Mouse (Mus musculus) C2C12 (cell line): ENCODE measurements at regions not wholly inside any gene's neighbourhood (a gene's known extent, or its start where the extent isn't known, plus 50 kb on each side); places are given as distances from the start of the nearest gene placed in this dataset.

Experiments used
- H3K27me3 ChIP-seq: one replicate; pipeline ENCODE4 v1.6.1; 2011; ENCODE audit not compliant: control insufficient read depth, insufficient read depth, insufficient read length
- H3K36me3 ChIP-seq: one replicate; pipeline ENCODE4 v1.6.1; 2011; ENCODE audit not compliant: control insufficient read depth, insufficient read depth
- H3K4me3 ChIP-seq: one replicate; pipeline ENCODE4 v1.5.1; 2011; ENCODE audit warnings: mild to moderate bottlenecking, control low read depth; ENCODE audit not compliant: poor library complexity, insufficient read depth, severe bottlenecking
- H3K79me2 ChIP-seq: one replicate; pipeline ENCODE4 v1.6.1; 2011; ENCODE audit not compliant: control insufficient read depth, insufficient read depth
- H3K79me3 ChIP-seq: one replicate; pipeline ENCODE4 v1.6.1; 2011; ENCODE audit warnings: low read depth, control low read depth
- H3ac ChIP-seq: one replicate; pipeline ENCODE3; 2011; ENCODE audit warnings: low read depth; ENCODE audit not compliant: control insufficient read depth, insufficient read length
- CEBPB ChIP-seq: IDR thresholded peaks from one replicate; pipeline ENCODE4 v1.6.1; 2011; ENCODE audit warnings: low read depth, mild to moderate bottlenecking, control low read depth, moderate library complexity
- CTCF ChIP-seq: IDR thresholded peaks from one replicate; pipeline ENCODE4 v1.5.1; 2011; ENCODE audit not compliant: control insufficient read depth, insufficient read depth, insufficient read length
- FOSL1 ChIP-seq: IDR thresholded peaks from one replicate; pipeline ENCODE4 v1.8.0; 2011; ENCODE audit warnings: mild to moderate bottlenecking, low read length; ENCODE audit not compliant: poor library complexity, insufficient read depth, severe bottlenecking
- MAX ChIP-seq: IDR thresholded peaks from one replicate; pipeline ENCODE4 v1.6.1; 2011; ENCODE audit warnings: mild to moderate bottlenecking, control low read depth
- MYOD1 ChIP-seq: IDR thresholded peaks from one replicate; pipeline ENCODE4 v1.6.1; 2011; ENCODE audit warnings: low read depth; ENCODE audit not compliant: control insufficient read depth, insufficient read length
- MYOG ChIP-seq: IDR thresholded peaks from one replicate; pipeline ENCODE4 v1.6.1; 2011; ENCODE audit not compliant: control insufficient read depth, insufficient read length; ENCODE audit errors: extremely low read depth
- USF1 ChIP-seq: IDR thresholded peaks from one replicate; pipeline ENCODE4 v1.6.1; 2011; ENCODE audit warnings: low read depth, mild to moderate bottlenecking, control low read depth, moderate library complexity

DNA sequence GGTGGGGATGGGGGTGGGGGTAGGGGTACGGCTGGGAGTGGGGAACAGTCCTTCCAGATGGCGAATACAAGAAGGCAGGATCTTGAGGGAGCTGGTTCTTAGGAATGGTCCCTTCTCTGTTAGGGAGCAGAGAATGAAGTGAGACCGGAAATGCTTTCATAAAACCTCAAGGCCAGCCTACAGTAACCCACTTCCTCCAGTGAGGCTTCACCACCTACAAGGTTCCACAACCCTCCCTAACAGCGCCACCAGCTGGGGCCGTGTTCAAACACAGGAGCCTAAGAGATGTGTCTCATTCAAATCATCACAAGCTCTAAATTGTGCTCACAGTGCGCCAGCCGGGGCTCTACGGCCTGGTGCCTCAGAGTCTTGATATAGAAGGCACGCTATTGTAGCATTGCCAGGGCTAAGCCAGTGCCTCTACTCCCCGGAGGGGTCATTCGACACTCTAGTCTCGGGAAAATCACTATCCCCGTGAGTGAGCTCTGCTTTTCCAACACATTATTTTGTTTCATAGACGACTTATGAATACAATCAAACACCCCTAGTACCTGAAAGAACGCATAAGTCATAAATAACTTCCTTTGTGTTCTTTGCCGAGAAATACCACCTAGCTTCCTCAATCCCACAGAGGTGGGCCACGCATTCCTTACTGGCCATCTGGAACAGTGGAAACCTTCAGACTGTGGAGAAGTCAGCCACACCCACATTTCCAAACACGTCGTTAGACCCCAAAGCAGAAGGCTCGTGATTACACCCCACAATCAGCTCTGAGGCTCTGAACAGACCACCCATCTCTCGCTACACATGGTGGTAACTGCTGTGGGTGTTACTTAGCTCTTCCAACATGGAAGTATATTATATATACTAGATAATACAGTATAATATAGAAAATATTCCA, 209.3 kb upstream of the Tgfbr2 start:
- Histone ChIP-seq H3K79me3 (no peaks in the 10 kb centered on the region), H3K36me3 (no peaks in the 10 kb centered on the region), H3K27me3 (no peaks in the 10 kb centered on the region), H3ac (no peak overlapping the region), H3K4me3 (no peak overlapping the region), H3K79me2 (no peaks in the 10 kb centered on the region)
- peak; percentile 57 for TF ChIP-seq CTCF
- TF ChIP-seq MAX: no peak
- TF ChIP-seq CEBPB: no peak

DNA sequence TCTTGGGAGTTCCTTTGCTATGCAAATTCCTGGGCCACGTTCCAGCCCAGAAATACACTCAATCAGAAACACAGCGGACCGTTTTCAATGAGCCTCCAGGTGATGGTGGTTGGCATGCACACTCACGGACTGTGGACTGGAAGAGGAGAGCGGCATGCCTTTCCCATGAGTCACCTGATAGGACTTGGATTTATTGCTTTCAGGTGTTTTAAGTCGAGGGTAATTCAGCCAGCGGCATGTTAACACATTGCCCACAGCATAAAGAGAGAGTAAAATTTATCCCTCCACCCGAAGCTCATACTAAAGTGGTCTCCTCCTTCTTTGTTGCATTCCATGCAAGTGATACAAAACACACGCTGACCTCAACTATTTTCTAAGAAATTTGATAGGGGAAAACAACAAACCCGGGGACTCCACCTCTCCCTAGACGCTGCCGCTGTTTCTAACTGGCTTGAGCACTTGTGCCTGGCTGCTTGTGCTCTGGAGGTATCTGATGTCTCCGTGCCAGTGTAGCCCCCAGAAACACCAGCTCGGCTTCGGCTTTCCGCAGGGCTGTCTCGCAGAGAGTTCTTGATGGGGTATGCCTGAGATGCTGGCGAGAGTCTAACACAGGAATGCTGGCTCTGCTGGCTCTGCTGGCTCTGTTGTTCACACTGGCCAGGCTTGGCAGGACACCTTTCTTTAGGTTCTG, 208.4 kb upstream of the Tgfbr2 start:
- Histone ChIP-seq H3K36me3 (no peaks in the 10 kb centered on the region), H3K27me3 (no peaks in the 10 kb centered on the region), H3K79me3 (no peaks in the 10 kb centered on the region), H3ac (peak overlapping the region; percentile 53), H3K4me3 (peak overlapping the region; percentile 14), H3K79me2 (no peaks in the 10 kb centered on the region)
- TF ChIP-seq USF1: no peak
- TF ChIP-seq MYOG: no peak
- TF ChIP-seq MYOD1: peak; percentile 83
- peak; percentile 48 for TF ChIP-seq MAX
- no peak for TF ChIP-seq CEBPB
- peak; percentile 95 for TF ChIP-seq FOSL1

DNA sequence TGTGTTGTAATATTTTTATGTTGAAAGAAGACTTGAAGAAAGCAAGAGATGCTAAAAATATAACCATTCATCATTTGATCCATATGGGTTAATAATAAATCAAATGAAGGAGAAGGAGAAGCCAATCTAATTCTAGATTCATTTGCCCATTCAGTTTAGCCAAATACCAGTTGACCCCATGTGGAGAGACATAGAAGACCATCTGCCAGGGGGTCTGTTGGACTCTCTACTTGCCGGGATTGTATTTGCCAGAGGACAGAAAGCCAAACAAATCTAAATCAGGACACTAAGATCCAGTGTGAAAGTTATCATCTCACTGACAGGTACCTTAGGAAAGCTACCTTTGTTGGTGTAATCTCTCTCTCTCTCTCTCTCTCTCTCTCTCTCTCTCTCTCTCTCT, 202.5 kb upstream of the Tgfbr2 start:
- no peaks in the 10 kb centered on the region for H3K36me3 ChIP-seq
- TF ChIP-seq MAX (no peak), MYOD1 (no peak), CTCF (no peak), MYOG (no peak), FOSL1 (no peak), USF1 (no peak), CEBPB (no peak)
- no peaks in the 10 kb centered on the region for H3K79me3 ChIP-seq
- H3ac ChIP-seq: no peak overlapping the region
- no peaks in the 10 kb centered on the region for H3K79me2 ChIP-seq
- no peaks in the 10 kb centered on the region for H3K27me3 ChIP-seq
- H3K4me3 ChIP-seq: no peak overlapping the region

DNA sequence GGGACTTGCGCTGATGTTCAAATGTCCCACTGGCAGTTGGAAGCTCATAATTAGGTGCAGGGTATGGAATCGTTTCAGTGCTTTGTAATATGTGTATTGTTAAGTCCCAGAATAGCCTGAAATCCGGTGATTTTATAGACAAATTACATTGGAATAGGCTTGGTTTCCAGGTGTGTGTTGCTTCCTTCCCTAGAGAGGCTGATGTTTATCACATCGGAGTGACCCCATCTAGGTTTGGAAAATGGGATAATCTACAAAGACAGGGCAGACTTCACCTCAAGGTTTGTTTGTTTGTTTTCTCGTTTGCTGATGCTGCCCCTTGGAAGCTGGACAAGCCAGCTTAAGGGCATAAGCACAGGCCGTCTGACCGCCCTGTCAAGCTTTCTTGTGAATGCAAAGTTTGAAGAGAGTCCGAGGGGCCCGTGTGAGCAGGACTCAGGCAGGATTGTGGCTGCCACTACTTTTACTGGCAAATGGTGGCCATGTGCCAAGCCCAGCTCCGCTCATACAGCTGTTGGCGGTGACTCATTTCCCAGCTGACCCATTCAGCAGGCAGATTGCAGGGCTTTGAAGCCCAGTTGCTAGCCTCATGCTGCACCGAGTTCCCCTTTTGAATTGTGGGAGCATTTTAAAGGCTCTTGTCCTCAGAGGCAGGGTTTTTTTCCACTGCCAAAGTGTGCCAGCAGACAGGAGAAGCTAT, 200.6 kb upstream of the Tgfbr2 start:
- no peak overlapping the region for H3K4me3 ChIP-seq
- H3K36me3 ChIP-seq: no peaks in the 10 kb centered on the region
- H3ac ChIP-seq: no peak overlapping the region
- H3K79me2 ChIP-seq: no peaks in the 10 kb centered on the region
- no peaks in the 10 kb centered on the region for H3K27me3 ChIP-seq
- H3K79me3 ChIP-seq: no peaks in the 10 kb centered on the region
- TF ChIP-seq MYOD1 (peak; percentile 95), FOSL1 (peak; percentile 85), MAX (peak; percentile 92), CEBPB (no peak), MYOG (no peak), CTCF (no peak), USF1 (peak; percentile 39)

DNA sequence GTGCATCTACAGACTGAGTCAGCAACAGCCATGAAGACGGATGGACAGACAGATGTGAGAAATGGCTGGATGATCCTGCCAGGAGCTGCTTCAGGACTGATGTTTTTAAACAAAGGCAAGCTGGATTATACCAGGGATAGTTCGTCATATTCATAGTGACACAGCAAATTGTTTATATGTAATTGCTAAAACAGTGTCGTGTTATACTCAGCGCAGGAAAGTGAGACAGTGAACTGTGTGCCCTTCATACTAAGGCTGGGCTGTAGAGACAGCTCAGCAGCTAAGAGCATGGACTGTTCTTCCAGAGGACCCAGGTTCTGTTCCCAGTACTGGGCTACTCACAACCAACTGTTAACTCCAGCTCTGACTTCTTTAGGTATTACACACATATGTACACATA, 199.2 kb upstream of the Tgfbr2 start:
- TF ChIP-seq USF1 (no peak), CEBPB (no peak), CTCF (no peak), MYOD1 (no peak), FOSL1 (no peak), MYOG (no peak), MAX (no peak)
- no peaks in the 10 kb centered on the region for H3K79me2 ChIP-seq
- no peaks in the 10 kb centered on the region for H3K36me3 ChIP-seq
- no peak overlapping the region for H3K4me3 ChIP-seq
- H3K79me3 ChIP-seq: no peaks in the 10 kb centered on the region
- H3ac ChIP-seq: no peak overlapping the region
- no peaks in the 10 kb centered on the region for H3K27me3 ChIP-seq
